Mouse (Mus musculus): ENCODE data around the gene Hoxc9. TPM values are rescaled to one million over a fixed set of nuclear protein-coding genes. Genes with fewer than 3 reads are reported as not detected.

The Hoxc9 gene
- polyA plus RNA-seq, 1 experiment from 2014 or later, result not detected

MicroRNAs encoded within 50 kb of the gene (microRNA counts, 519-probe panel; counts per million panel counts)
- 32.2 counts per million for microRNA mmu-miR-615-3p
- microRNA mmu-miR-615-5p, result 32.2 counts per million

Small RNA genes within 50 kb of the gene (microRNA-seq; reads per million reads assigned to microRNA genes)
- gene Mir196a-2 (ENCODE audit: borderline number of aligned reads) (7.5 reads per million, percentile 43 among the genes with 10 or more reads in this experiment), gene Mir615 (ENCODE audit: borderline number of aligned reads) (238 reads per million, percentile 72 among the genes with 10 or more reads in this experiment)

Other genes with a start within 250 kb of the Hoxc9 start
- not detected in 2 replicates for gene Hoxc13, start 55.3 kb upstream of the Hoxc9 start, polyA plus RNA-seq (2014; fragmentation: Nextera tagmentation; extraction: Ambion mirVana)
- not detected in 2 replicates for gene Hoxc12, start 39.7 kb upstream of the Hoxc9 start, polyA plus RNA-seq (2014; fragmentation: Nextera tagmentation; extraction: Ambion mirVana)
- not detected in 2 replicates for gene Hoxc11, start 22.0 kb upstream of the Hoxc9 start, polyA plus RNA-seq (2014; fragmentation: Nextera tagmentation; extraction: Ambion mirVana)
- gene Hoxc10, start 9.6 kb upstream of the Hoxc9 start, polyA plus RNA-seq (2014; fragmentation: Nextera tagmentation; extraction: Ambion mirVana), result 0.10 and 0.18 TPM in 2 replicates
- 1.7 TPM in 2 replicates for gene Hoxc5, start 9.0 kb upstream of the Hoxc9 start, polyA plus RNA-seq (2014; fragmentation: Nextera tagmentation; extraction: Ambion mirVana)
- 0.11 and 0.20 TPM in 2 replicates for gene Hoxc8, start 14.2 kb downstream of the Hoxc9 start, polyA plus RNA-seq (2014; fragmentation: Nextera tagmentation; extraction: Ambion mirVana)
- gene Hoxc6, start 21.8 kb downstream of the Hoxc9 start, polyA plus RNA-seq (2014; fragmentation: Nextera tagmentation; extraction: Ambion mirVana), result 0.49 and 0.51 TPM in 2 replicates
- gene Hoxc4, start 42.5 kb downstream of the Hoxc9 start, polyA plus RNA-seq (2014; fragmentation: Nextera tagmentation; extraction: Ambion mirVana), result 1.2 and 2.0 TPM in 2 replicates
- gene Smug1, start 190.7 kb downstream of the Hoxc9 start, polyA plus RNA-seq (2014; fragmentation: Nextera tagmentation; extraction: Ambion mirVana), result 14.7 and 17.7 TPM in 2 replicates

Data from heart, embryonic 11.5 days (tissue).